Mouse (Mus musculus): Measurements from ENCODE around the gene Tmem63c.

The Tmem63c gene

DNA sequence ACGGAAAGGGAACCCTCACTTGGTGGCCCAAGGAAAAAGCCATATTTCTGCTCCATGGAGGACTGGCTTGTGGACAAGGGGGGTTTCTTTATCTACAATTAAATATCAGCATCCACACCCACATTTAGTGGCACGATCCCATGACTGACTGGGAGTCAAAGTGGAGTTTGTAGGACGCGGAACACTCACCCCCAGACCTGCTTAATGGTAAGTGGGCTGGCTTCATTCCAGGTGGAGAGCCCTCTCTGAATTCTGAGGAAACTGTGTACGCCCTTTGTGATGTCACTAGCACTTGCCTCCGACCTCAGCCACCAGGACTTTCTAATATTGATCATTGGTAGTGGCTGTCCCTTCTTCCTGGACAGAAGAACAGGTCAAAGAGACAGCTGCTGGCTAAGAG, at the start of gene Tmem63c:
Gene Tmem63c, plus strand, starts transcription at position 301 of the 400 bp plus-strand sequence.
- in situ Hi-C loops (cut with MboI; ENCODE audit: low sequenced_read_pairs) = no loop called here

DNA sequence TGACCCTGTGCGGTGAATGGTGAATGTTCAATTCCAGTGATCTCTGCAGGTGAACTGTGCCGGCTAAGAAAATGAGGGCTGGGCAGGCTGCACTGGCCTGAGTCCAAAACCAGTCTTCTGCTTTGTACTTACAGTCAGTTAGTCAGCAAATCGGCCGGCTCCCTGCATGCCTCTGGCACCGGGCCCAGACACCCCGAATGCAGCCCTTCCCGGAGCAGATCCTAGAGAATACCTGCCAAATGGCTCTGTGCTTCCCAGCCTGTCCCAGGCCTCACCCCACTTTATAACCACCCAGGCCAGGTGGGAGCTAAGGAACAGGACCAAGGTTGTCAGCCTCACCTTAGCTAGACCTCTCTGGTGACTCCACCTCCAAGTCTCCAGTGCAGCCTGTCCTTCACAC, 47.9 kb upstream of the Tmem63c start:
- in situ Hi-C loops (cut with MboI; ENCODE audit: low sequenced_read_pairs) = no loop called here

DNA sequence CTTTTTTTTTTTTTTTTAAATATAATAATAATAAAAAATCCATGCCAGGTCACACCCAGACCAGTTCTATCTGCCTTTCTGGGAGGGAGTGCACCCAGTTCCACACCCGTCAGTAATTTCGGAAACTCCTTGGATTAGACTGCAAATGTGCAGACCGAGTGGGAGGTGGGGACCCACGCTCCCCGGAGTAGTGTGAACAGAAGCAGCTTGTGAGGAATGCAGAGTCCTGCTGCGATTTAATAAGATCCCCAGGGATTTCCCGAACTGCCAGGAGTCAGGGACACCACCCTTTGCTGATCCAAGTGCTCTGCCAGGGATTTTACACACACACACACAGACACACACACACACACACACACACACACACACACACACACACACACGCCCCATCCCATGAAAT, 47.4 kb upstream of the Tmem63c start:
- in situ Hi-C loops (cut with MboI; ENCODE audit: low sequenced_read_pairs) = no loop called here

DNA sequence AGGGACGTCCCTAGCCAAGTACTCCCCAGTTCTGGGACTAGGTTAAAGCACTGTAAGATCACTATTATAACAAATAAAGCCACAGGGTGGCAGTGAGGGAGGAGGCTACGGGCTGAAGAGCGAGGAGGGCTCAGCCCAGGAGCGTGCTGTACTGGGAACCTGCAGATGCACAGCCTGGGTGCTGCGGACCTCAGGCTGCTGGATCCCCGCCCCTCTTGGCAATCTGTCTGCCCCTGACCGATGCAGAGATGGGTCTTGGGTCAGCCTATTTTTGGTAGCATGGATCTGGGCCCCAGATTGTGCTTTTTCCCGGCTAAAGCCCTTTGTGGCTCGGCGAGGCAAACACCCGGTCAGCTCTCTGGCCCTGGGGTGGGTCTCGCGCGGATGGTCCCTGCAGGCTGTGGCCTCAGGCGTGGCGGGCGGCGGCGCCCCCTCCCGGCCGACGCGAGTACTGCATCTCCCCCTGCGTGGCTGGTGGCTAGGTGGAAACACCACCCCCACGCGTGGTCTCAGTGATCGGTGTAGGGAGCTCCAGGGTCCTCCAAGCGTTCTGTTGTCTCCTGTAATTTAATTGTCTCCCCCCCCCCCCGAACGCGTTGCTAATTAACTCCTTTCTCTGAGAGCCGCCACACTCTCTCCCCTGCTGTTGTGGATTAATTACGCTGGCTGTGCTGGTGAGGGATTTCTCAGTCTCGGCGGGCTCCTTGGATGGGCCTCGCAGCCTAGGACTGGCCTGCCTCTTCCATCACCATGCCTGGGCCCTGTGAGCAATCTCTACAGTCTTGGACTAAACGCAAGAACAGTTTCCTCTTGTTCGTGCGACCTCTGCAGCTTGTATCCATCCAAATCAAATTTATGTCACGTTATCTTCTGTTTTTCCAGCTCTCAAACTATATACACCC, 46.5 kb upstream of the Tmem63c start:
- in situ Hi-C loops (cut with MboI; ENCODE audit: low sequenced_read_pairs) = no loop called here

DNA sequence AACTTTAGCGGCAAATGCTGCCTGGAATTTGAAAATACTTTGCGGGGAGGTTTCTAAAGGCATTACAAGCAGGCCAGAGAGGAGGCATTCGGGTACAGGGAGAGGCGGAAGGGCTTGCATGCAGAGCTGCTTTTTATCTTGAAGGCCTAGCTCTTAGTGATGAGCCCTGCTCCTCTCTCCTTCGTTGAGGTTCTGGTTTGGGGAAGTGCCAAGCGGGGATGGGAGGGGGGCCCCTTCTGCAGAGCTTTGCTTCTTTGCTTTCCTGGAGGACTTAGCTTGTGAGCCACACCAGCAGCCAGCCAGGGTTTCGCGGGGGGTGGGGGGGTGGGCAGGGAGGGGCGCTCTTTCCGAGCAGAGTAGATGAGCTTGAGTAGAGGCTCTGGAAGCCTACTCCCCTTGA, 45.4 kb upstream of the Tmem63c start:
- in situ Hi-C loops (cut with MboI; ENCODE audit: low sequenced_read_pairs) = no loop called here

DNA sequence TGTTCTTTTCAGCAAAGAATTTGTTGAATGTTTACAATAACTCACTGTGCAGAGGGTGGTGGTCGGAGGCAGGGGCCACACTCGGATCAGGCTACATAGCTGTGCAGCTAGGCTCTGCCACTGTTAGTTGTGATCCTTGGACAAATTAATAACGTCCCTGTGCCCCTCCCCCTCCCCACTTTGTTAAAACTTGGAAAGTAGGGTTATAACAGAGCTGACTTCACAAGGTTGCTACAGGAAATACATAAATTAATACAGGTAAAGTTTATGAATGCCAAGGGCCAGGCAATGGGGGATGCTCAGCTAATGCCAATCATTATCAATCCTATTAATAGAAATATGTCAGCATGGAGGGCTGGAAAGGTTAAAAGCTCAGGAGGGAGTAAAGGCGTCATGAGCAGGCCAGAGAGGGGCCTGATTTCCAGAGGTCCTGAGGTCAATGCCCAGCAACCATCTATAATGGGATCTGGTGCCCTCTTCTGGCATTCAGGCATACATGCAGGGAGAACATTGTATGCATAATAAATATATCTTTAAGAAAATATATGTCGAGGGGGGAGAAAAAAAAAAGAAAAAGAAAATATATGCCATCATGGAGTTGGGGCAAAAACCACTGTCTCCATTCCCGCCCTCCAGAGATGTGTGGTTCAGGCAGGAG, 44.5 kb upstream of the Tmem63c start:
- in situ Hi-C loops (cut with MboI; ENCODE audit: low sequenced_read_pairs) = no loop called here

DNA sequence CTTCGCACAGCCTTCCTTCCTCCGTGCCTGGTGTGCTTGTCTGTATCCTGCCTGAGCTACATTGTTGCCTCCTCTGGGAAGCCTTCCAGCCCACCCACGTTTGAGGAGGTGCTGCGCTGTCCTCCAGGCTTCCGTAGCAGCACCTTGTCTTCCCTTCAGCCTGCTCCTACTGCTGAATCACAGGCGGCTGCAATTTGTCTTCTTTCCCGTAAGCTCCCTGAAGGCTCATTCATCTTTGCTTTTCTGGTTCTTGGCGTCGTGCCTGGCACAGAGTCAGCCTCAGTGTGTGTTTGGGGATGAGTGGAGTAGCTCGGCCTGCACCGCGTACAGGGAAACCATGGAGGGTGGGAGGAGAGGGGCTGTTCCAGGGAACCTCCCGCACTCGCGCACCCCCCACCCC, 43.3 kb upstream of the Tmem63c start:
- in situ Hi-C loops (cut with MboI; ENCODE audit: low sequenced_read_pairs) = no loop called here

DNA sequence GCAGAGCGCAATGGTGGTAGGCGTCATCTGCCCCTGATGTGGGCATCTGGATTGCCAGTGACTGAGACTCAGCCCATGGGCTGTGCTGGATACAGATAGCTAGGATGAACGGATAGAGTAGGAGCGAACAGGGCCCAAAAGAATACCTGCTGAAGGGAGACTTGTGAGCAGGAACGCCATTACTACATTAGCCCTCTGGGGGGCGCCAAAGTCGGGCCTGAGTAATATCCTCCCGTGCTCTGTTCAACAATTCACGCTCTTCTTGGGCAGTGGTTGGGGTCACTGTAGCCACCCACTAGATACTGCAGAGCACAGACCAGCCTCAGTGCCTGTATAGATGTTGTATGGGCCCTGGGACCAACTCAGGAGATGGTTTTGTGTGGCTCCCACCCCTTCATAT, 40.0 kb upstream of the Tmem63c start:
- in situ Hi-C loops (cut with MboI; ENCODE audit: low sequenced_read_pairs) = no loop called here

DNA sequence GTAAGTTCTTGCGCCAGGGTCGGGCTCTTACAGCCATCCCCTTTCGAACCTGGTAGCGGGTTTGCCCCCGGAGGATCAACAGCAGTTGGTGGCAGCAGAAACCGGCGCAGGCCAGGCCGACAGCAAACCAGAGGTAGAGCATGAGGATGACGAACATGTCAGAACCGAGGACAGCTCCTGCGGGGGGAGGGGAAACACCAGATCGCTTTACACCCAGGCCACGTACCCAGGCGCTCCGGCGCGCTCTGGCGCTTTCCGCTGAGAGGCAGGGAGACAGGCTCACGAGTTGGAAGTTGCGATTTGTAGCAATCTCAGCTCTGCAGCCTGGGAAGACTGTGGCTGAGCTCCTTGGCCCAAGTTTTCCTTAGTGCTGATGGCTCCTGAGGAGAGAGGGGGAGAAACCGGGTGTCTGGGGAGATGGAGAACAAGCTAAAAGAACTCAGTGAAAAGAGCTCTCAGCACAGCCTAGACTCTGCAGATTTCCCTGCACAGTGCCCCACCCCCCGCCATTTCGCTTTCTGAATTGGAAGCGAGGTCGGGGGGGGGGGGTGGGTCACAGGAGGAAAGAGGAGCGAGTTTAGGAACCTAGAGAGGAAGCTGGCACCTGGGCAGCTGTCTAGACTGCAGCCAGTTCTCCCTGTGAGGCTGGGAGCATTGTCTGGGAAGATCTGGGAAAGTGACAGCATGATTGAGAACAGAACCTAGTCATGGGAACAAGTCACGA, 37.5 kb upstream of the Tmem63c start:
- in situ Hi-C loops (cut with MboI; ENCODE audit: low sequenced_read_pairs) = no loop called here

DNA sequence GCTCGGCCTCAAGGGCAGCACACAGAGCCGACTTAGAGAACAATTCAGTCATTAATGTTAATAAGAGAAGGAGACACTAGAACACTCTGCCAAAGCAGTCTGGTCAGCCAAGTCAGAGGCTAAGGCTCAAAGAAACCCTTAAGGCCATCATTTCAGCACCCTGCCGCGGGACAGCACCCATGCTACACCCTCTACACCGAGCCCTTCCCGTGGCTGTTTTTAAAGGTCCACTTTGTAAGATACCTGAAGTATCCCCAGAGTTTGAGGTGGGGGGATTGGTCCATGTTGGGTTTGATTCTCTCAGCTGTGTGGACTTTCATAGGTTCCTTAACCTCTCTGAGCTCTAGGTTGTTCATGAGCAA, 37.0 kb upstream of the Tmem63c start:
- in situ Hi-C loops (cut with MboI; ENCODE audit: low sequenced_read_pairs) = no loop called here

DNA sequence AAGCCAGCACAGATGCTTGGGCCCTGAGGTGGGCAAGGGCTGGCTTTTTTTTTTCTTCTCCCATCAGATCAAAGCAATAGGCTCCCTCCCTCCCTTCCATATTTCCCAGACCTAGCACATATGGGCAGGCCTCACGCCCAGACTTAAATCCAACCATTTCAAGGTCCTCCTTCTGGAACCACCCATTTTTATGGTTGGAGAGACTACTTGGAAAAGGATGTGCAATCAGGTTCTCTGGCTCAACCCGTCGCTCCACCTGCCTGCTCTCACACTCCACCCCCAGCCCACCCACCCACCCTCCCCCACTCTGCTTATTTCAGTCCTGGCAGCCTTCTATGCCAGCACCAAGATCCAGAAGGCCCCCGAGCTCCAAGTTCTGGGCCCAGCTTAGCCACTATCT, 34.6 kb upstream of the Tmem63c start:
- in situ Hi-C loops (cut with MboI; ENCODE audit: low sequenced_read_pairs) = no loop called here

DNA sequence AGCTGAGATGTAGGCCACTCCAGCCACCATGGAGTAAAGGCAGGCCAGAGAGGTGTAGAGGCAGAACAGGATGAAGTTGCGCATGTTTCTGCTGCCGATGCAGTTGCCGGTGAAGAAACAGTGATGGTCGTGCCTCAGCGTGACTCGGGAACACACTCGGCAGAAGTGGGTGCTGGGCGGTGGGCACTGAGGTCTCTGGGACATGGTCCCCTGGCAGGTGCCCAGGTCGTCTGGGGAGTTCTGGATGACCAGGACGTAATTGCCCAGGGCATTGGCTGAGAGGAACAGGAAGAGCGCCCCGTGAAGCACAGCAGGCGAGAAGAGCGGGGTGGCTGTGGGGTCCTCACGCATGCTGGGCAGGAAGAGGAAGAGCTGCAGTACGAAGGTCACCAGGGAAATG, 32.9 kb upstream of the Tmem63c start:
- in situ Hi-C loops (cut with MboI; ENCODE audit: low sequenced_read_pairs) = no loop called here

DNA sequence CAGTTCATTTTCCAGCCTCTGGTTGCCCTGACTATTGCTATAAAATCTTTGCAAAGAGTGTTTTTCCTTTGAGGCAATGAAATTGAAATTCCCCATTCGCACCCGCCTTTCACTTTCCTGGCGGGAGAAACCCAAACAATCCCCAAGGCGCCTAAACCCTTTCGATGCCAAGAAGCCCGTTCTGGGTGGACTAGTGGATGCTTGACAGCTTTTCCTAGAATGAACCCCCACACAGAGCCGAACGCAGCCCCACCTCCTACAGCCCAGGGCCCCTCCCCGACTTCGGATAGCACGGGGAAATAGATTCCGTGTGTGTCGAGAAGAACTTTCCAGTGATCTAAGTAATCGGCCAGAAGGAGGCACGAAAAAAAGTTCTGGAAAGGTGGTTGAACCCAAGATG, 31.8 kb upstream of the Tmem63c start:
- in situ Hi-C loops (cut with MboI; ENCODE audit: low sequenced_read_pairs) = no loop called here

DNA sequence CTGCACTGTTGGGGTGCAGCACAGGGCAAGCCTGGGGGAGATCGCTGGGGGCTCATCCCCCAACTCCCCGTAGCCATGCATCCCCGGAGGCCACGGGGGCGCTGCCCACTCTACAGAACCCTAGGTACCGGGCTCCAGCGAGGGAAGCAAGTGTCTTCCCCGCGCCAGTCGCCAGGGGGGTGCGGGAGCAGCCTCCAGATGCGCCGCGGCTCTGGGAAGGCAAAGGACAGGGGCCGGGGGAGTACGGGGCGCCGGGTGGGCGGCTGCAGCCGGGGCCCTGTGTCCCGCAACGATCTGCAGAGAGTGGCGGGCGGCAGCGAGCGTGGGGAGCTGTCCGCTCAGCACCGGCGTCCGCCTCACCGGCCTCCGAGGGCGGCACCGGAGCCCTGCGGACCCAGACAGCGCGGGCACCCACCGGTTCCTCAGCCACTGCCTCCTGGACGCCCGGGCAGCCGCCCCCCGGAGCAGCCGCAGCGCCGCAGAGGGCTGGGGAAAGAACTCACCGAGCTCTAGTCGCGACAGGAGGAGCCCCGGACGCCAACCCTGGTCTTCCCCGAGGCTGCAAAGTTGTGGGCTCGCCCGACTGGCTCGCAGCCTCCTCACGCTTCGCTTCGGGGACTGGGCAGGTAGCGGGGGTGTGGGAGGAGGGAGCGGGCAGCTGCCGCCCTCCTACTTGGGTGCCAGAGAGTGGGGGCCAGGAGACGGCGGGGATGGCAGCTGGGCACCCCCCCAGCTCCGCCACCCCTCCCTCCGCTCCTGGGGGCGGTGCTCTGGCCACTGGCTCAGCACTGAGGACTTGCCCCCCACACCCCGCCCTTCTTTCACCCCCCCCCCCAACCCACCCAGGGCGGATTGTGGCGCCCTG, 31.0 kb upstream of the Tmem63c start, which contains the start of gene Zdhhc22:
Gene Zdhhc22, minus strand, starts transcription at position 541 of the 865 bp plus-strand sequence.
- in situ Hi-C loops (cut with MboI; ENCODE audit: low sequenced_read_pairs) = no loop called here

DNA sequence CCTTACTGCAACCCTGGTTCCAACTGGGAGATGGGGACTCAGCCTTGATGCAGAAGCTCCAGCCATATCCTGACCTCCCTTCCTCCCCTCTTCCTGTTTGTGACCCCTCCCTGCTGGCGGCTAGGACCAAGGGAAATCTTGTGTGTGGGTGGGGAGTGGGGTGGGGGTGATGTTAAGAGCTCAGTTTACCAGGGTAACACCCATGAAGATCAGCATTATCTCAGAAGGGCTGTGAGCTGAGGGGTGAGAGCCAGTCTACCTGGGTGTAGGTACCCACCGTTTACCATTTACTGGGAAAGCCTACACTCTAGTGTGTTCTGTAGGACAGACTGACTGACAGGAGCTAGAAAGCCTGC, 30.4 kb upstream of the Tmem63c start:
- in situ Hi-C loops (cut with MboI; ENCODE audit: low sequenced_read_pairs) = no loop called here

DNA sequence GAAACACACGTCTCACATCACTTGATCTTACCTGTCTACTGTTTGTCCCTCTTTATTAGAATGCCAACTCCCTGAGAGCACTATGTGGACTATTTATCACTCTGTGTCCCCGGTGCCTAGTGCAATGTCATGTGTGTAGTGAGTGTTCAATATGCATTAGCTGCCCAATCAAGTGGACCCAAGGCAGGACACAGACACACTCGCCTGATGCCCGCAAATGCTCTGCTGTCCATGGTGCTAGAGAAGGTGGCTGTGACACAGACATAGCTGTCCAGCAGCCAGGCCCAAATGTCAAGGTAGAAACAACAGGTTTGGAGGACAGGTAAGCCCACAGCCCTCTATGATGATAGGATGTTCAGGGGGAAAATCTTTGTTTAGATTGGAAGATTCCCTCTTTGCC, 27.0 kb upstream of the Tmem63c start:
- in situ Hi-C loops (cut with MboI; ENCODE audit: low sequenced_read_pairs) = no loop called here

DNA sequence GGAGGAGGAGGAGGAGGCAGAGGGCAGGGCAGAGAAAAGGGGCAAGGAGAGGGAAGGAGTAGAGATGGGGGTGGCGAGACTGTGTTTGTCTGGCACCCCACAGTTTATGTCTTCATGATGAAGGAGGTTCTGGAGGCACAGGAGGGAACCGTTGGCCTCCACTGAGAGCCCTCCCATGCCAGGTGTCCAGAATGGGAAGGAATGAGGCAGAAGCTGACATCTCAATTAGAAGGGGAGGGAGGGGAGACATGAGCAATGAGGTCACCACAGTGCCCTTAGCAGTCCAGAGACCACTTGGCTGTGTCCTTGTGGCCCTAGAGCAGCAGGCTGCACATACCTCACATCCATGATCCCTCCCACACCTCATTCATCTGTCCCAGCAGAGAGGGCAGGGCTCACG, 26.4 kb upstream of the Tmem63c start:
- in situ Hi-C loops (cut with MboI; ENCODE audit: low sequenced_read_pairs) = no loop called here

DNA sequence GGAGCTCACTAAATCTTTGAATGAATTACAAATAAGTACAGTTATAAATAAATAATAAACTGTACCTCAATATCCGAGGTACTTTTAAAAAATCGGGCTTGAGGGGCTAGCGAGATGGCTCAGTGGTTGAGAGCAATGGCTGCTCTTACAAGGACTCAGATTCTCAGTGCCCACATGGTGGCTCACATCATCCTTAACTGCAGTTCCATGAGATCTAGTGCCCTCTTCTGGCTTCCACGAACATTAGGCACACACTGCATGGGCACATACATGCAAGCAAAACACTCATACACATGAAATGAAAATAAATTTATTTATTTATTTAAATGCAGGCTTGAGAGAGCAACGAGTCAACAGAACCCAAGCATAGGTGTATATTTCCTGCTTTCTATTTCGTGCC, 25.2 kb upstream of the Tmem63c start:
- in situ Hi-C loops (cut with MboI; ENCODE audit: low sequenced_read_pairs) = no loop called here

DNA sequence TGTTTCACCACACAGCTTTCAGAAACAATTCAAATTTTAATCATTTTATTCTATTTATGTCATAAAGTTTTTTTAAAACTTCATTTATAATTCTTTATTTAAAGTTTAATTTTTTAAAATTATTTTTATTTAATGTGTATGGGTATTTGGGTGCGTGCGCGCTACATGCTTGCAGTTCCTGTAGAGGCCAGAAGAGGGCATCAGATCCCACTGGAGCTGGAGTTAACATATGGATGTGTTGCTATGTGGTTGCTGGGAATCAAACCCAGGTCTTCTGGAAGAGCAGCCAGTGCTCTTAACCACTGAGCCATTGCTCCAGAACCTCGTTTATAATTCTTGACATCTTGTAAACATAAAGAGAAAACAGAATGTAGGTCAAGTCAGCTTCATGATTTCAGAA, 22.4 kb upstream of the Tmem63c start:
- in situ Hi-C loops (cut with MboI; ENCODE audit: low sequenced_read_pairs) = no loop called here

DNA sequence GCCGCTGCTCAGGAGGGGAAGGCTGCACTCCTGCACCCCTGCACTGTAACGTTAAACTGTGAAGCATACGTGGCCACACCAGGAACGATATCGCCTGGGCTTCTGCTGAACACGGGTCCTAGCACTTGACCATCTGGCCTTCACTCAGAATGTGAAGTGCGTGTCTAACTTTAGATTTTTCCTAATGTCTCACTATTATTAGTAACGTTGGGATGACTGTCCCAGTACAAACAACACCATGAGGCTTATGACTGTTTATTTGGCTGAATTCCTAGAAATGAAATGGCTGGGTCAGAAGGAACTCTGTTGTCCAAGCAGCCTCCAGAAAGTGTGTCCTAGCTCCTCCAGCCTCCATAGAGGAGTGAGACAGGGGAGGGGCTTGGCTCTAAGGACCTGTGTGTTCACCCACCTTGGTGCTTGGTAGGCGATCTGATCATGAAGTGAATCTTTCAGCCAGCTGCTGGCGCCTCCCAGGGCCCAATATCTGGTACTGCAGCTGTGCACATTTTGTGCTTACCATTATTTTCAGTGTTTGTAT, 21.8 kb upstream of the Tmem63c start:
- in situ Hi-C loops (cut with MboI; ENCODE audit: low sequenced_read_pairs) = no loop called here
